Mouse (Mus musculus): ENCODE data around the gene Capn10.

Capn10 gene

GRCm38 (mm10) chr1:92934182-92934827 is at the start of gene Capn10:
Gene Capn10, plus strand, starts transcription at chr1:92934376.
- DNase-seq (ENCODE audit: low spot score in 2 of 2), result peak; percentile 86 to 91

DNA sequence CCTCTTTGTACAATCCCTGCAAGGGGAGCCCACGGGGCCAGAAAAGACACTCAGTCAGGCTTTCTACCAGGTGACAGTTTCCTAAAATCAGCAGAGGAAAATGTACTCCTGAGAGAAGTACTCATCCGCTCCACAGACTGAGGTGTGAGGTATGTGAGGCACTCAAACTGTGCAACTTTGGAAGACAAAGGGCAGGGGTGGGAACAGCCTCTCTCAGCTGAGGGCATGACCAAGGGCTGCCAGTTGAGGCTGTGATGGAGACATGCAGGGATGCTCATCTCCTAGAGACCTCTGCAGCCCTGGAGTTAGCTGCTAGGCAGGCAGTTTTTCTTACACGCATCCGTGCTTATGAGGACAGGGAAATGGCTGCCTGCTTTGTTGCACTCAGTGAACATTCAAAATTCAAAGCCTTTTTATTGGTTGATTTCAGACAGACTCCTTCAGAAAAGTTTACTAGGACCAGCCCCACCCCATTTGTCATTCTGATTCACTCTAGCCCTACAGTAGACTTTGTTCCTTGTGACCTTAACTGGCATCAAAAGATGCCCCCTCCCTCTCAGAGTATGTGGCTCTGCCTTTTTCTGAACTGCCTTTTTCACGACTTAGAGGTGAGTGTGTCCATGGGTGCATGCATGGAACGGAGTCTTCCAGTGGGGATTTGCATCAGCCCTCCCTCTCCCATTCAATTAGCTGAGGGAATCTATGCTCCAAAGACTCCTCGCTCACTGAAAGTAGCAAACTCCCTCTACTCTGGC is 45.1 kb upstream of the Capn10 start:
- no peak for DNase-seq (ENCODE audit: low spot score in 2 of 2)

- no peak for DNase-seq (ENCODE audit: low spot score in 2 of 2)
Observed at GRCm38 (mm10) chr1:92892791-92893190, 41.4 kb upstream of the Capn10 start.

DNA sequence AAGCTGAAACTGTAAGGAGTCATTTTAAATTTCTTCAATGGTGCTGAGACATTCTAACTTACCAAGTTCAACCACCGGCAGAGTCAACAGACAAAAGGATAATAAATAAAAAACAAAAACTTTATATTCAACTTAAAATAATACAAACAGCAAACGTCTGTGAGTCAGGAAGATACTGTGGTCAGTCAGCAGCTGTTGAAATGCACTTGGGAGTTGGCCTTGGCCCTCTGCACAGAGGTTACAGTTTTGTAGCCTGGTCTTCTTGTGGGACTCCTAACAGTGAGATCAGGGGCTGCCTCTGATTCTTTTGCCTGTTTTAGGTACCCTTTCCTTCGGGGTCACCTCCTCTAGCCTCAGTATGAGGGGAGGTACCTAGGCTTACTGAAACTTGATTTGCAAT is 40.3 kb upstream of the Capn10 start:
- DNase-seq (ENCODE audit: low spot score in 2 of 2), result no peak

DNA sequence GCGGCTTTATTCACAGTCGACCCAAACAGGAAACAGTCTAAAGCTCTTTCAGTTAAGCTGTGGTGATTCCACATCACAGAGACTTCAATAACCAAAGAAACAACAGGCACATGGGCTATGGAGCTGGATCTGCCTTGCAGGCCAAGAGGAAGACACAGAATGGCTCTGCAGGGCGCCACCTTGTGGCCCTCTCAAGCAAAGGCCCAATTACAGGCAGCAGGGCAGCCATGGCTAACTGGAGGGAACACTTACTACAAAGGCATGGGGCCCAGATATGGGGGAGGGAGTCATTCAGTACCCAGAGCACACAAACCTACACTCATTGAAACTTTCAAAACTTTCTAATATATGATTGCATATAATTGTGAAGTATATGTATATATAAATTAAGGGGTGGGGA is 39.1 kb upstream of the Capn10 start:
- DNase-seq (ENCODE audit: low spot score in 2 of 2), result peak; percentile 55 to 82

- DNase-seq (ENCODE audit: low spot score in 2 of 2), result no peak
Observed at GRCm38 (mm10) chr1:92902786-92903185, 31.4 kb upstream of the Capn10 start, which contains the start of gene Ankmy1. Gene Ankmy1, minus strand, starts transcription at chr1:92902906.

DNA sequence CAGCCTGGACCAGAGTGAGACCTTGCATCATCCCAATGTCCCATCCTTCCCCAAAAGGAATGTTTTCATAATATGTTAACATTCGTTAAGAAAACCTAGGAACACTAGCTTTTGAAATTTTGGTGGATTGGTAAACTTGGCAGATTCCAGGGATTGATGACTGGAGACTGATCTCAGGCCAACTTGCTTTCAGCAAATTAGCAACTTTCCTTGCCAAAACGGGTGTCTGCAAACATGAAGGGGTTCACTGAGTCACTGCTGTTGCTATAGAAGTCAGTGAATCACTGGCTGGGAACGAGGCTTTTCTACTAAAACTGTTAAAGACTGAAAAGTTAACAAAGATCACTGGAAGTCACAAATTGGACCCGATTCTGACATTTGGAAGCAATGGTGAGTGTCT is 30.5 kb upstream of the Capn10 start:
- no peak for DNase-seq (ENCODE audit: low spot score in 2 of 2)

DNA sequence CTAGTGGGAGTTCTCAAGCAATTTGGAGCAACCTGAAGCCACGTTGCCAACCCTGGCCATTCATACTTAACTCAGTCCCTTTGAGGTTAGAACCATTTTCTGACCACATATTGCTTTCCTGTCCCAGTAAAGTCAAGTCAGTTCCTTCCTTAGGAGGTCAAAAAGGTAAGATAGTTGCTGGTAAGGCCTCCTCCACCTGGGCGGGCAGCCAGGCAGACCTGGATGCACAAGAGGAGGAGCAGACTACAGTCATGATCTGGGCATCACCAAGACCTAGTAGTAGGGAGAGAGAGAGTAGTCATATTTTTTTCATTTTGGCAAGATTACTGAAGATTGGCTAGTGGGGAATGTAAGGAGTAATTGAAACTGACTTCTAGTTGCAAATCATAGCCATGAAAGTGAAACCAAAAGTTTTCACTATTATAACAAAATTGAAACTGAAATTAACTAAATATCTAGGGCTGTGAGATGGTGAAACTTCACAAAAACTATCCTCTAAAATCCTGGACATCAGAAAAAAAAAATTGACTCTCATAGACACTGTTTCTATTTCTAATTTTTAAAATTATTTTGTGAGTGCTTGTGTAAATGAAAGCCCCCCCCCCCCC is 28.4 kb upstream of the Capn10 start:
- no peak for DNase-seq (ENCODE audit: low spot score in 2 of 2)

GRCm38 (mm10) chr1:92906779-92907631 is 27.2 kb upstream of the Capn10 start, which contains the start of gene Dusp28:
Gene Dusp28, plus strand, starts transcription at chr1:92906981.
- peak; percentile 84 to 91 for DNase-seq (ENCODE audit: low spot score in 2 of 2)

- no peak for DNase-seq (ENCODE audit: low spot score in 2 of 2)
Observed at GRCm38 (mm10) chr1:92907632-92908360, 26.4 kb upstream of the Capn10 start.

DNA sequence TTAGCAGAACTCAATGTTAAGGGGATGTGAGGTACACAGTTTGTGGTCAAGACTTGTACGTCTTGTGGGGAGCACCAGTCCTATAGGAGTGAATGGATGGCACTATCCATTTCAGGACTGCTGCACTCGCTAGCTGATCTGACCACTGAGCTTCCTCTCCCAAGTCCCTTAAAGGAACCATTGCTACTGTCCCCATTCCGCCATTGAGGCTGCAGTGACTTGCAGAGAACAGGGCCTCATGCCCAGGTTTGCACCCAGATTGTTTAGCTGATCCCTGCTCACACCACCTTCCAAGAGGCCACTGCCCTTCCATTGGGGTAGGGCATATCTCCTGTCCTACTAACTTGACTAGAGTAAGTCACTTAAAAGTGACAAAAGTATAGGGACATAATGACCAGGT is 25.5 kb upstream of the Capn10 start:
- DNase-seq (ENCODE audit: low spot score in 2 of 2), result no peak

DNA sequence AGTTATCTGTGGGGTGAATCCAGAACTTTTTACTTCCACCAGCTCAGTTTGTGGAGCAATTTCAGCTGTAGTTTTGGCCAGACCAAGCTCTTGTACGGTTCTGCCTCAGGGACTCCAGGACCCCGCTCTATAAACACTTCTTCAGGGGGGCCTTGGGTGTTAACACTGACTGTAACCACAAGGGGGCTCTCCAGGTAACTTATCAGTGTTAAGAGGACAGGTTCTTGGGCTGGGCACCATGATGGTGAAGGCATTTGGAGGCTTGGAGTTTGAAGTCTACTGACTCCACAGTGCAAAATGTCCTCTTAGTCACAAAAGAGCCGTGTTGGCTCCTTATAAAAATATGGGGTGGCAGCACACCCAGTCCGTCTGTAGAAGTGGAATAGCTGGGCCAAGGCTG is 25.1 kb upstream of the Capn10 start:
- DNase-seq (ENCODE audit: low spot score in 2 of 2), result no peak

DNA sequence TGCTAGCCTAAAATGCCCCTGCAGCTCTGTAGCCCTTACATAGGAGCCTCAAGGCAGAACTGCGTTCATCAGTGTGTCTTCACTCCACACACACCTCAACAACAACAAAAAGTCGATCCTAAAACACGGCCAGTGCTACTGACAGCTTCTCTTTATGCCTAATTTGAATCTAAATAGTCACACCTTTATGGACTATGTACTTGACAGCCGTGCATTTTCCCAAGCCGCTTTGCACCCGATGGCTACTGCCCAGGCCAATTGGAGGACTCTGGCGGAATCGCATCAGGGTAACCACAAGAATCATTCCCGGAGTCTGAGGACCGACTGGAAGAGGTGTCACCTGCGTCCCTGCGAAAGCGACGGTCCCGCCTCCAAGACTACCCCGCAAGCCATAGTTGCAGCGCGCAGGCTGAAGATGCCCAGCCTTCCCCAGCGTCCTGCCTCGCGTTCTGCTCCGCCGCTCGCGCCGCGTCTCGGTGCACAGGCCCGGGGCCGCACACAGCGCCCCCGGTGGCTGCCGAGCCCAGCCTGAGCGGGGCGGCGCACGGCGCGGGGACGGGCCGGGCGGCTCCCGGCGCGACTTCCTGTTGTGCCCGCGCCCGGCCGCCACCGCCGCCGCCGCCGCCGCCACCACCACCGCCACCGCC is 23.8 kb upstream of the Capn10 start, which contains the start of gene Rnpepl1:
Gene Rnpepl1, plus strand, starts transcription at position 545 of the 647 bp plus-strand sequence.
- peak; percentile 82 to 90 for DNase-seq (ENCODE audit: low spot score in 2 of 2)

DNA sequence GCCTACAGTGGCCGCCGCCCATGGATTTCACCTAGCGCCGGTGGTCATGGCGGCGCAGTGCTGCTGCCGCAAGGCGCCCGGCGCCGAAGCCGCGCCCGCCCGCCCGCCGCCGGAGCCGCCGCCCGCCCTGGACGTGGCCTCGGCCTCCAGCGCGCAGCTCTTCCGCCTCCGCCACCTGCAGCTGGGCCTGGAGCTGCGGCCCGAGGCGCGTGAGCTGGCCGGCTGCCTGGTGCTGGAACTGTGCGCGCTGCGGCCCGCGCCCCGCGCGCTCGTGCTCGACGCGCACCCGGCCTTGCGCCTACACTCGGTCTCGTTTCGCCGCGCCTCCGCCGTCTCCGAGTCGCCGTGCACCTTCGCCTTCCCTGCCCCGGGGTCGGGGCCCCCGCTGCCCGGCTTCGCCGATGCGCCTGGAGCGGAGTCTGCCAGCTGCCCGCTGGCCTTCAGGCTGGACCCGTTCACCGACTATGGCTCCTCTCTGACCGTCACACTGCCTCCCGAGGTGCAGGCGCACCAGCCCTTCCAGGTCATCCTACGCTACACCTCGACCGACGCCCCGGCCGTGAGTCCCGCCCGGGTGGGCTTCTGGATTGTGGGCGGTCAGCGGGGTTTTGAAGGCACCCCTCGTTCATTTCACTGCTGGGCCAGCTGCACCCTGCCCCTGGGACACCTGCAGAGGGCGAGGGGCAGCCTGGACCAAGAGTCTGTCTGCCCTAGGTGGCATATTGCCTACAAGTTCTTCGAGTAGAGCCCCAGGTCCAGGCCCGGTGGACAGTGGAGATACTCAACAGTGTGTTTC is 23.1 kb upstream of the Capn10 start:
- peak; percentile 56 to 82 for DNase-seq (ENCODE audit: low spot score in 2 of 2)

DNA sequence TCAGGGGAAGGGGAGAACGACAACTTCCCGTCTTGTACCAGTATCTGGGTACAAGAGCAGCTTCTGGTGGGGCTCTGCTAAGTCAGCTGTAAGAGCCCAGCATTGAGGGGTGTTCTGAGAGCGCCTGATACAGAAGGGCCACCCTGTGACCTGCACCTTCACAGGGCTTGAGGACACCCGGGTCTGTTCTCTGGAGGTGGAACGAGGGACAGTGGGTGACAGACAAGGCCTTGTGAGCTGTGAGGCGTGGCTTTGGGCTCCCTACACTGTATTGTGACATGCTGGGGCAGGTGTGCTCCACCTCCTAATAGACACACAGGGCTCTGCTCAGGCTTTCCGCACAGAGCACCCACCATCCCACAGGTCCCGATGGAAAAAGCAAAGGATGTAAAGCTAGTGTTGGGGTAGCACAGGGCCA is 22.4 kb upstream of the Capn10 start:
- DNase-seq (ENCODE audit: low spot score in 2 of 2), result no peak

DNA sequence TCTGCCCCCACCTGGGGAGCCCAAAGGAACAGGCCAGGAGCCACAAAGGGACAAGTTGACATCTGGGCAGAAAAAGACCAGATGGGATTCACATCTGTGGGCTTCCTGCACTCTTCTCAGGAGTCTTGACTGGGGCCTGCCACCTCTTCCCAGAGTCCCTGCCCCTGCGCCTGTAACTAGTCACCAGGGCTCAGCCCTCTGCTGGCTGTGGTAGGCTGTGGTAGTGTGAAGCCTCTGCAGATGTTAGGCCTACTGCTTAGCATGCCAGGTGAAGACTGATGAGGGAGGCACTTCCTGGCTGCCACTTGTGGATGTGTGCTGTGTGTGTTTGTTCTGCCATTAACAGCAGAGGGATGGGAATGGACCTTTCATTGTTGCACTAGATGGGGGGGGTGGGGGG is 21.9 kb upstream of the Capn10 start:
- no peak for DNase-seq (ENCODE audit: low spot score in 2 of 2)

GRCm38 (mm10) chr1:92914239-92914638 is 19.9 kb upstream of the Capn10 start:
- no peak for DNase-seq (ENCODE audit: low spot score in 2 of 2)

DNA sequence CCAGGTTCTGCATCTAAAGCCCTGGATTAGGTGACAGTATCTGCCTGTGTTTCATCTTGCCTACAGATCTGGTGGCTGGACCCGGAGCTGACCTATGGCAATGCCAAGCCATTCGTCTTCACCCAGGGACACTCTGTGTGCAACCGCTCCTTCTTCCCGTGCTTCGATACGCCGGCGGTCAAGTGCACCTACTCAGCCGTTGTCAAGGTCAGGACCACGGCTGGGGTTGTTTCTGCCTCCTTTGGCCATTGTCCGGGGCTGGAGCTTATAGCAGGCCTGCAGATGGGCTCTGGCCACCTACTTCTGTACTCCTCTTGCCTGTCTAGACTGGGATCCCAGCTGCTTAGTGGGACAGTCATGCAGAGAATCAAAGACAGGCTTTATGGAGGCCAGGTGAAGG is 19.2 kb upstream of the Capn10 start:
- no peak for DNase-seq (ENCODE audit: low spot score in 2 of 2)

DNA sequence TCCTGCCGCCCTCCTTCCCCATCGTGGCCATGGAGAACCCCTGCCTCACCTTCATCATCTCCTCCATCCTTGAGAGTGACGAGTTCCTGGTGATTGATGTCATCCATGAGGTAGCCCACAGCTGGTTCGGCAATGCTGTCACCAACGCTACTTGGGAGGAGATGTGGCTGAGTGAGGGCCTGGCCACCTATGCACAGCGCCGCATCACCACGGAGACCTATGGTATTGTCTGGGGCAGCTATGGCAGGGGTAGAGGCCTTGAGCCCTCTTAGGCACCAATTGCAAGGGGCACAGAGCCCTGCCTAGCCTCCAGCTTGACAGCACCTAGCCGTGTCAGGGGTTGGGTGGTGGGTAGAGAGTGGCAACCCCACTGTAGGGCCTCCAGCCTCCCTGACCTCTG is 17.5 kb upstream of the Capn10 start:
- no peak for DNase-seq (ENCODE audit: low spot score in 2 of 2)

DNA sequence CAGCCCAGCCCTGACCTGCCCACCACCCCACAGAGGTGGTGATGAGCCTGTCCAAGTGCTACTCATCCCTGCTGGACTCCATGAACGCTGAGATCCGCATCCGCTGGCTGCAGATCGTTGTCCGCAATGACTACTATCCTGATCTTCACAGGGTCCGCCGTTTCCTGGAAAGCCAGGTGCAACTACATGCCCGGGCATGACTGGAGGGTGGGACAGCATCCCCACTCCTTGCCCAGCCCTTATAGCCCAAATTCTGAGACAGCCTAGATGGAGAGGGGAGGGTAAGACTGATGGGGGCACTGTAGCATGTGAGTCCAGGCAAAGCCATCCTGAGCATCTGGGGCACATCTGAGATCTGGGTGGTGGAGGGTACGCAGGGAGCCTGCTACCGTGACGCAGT is 15.0 kb upstream of the Capn10 start:
- no peak for DNase-seq (ENCODE audit: low spot score in 2 of 2)

Measured in spleen, postnatal 4 days (tissue).